Mouse (Mus musculus) gastrocnemius, adult 2 months (tissue): ENCODE measurements at regions not wholly inside any gene's neighbourhood (a gene's known extent, or its start where the extent isn't known, plus 50 kb on each side); places are given as distances from the start of the nearest gene placed in this dataset.

Experiments used
- DNase-seq: peaks from one replicate; pipeline ENCODE4 v3.0.0; 2022
- H3K27ac ChIP-seq: fragments of 200-600 bp; 2 replicates; pipeline ENCODE4 v1.8.1; 2022; ENCODE audit warnings: mild to moderate bottlenecking
- H3K4me3 ChIP-seq: fragments of 200-600 bp; 2 replicates; pipeline ENCODE4 v1.8.1; 2022; ENCODE audit warnings: mild to moderate bottlenecking, moderate library complexity
- CTCF ChIP-seq: fragments of 200-600 bp; IDR thresholded peaks from 2 replicates; pipeline ENCODE4 v1.8.1; 2022; ENCODE audit warnings: antibody characterized with exemption, mild to moderate bottlenecking, moderate library complexity
- intact Hi-C: fragments of 180-260 bp; cut with DNase I; formaldehyde crosslinking; loops from one replicate; pipeline ENCODE4 v1.15.1; 2025

DNA sequence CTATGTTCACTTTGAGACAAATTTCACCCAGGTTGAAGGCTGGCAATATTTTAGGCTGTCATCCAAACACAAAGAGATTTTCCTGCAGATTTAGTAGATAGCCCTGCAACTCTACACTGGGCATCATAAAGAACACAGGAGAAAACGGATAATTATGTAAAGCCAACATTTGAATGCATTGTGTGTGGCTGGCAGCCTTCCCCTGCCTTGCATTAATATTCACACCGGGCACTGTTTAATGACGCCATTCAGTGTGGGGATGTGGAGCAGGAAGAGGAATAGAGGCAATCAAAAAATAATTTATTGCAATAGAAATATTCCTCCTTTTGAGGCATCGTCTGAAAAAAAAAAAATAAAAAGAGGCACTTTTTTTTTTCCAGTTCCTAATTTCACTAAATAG is 105.7 kb downstream of the Samd5 start:
- H3K4me3 ChIP-seq: no peak overlapping the region
- no peak for TF ChIP-seq CTCF
- intact Hi-C loops: no loop called here
- DNase-seq: no peak
- no peak overlapping the region for H3K27ac ChIP-seq

DNA sequence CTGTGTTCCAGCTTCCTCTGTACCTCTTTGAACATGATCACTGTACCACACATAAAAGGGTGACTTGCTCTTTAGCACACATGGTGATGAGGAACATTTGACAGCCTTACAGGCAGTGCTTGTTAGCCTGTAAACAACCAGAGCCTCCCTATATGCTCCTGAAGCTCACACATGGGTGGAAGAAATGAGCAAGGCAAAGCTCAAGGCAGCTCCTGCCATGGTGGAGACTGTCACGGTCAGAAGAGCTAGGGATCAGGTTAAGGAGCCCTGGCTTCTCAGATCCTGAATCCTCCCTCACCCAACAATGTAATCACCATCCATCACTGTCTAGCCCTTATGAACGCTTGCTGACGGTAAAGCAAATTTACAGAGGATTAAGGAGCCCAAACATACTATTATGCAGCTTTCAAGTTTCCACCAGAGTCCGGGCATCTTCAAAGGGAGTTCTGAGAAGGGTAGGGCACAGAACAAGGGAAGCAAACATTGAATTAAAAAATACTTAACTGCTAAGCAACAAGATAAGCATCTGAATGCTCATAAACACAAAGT is 117.4 kb downstream of the Samd5 start:
- TF ChIP-seq CTCF: no peak
- no peak for DNase-seq
- intact Hi-C loops: no loop called here
- H3K27ac ChIP-seq: no peak overlapping the region
- no peak overlapping the region for H3K4me3 ChIP-seq

DNA sequence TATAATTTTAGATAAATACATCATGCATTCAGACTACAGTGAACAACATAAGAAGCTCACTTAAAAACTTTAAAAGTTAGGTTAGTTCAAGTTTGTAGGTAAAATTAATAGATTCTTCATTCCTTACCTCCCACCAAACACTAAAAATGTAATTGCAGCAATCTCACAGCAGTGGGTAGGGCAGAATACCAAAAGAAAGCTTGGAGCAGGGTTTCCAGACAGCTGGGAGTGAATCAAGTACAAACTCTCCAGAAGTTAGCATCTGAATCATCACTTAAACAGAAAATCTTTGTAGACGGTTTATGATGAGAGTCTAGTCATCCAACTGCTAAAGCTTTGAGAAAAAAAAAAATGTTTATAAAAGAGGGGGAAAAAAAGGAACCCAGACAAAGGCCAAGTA is 117.9 kb downstream of the Samd5 start:
- no peak for DNase-seq
- H3K27ac ChIP-seq: no peak overlapping the region
- no peak overlapping the region for H3K4me3 ChIP-seq
- TF ChIP-seq CTCF: no peak
- intact Hi-C loops: no loop called here

DNA sequence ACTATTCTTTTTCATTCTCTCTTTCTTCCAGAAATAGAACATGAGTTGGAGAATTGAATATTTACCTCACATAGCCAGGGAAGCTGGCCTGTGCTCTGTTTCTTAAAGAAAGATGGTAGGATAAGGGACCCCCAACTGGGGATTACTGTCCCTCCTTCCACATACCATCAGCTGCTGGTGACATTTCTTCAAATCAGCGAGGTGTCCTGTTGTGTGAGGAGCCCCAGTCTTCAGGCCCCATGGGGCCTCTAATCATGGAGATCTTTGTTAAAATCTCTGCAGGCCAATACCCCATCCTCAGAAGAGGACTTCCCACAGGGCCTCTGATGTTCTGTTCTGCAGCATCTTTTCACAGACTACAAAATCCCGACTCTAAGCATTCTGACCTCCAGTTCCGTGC is 121.1 kb downstream of the Samd5 start:
- intact Hi-C loops: no loop called here
- TF ChIP-seq CTCF: no peak
- no peak overlapping the region for H3K4me3 ChIP-seq
- DNase-seq: no peak
- no peak overlapping the region for H3K27ac ChIP-seq

DNA sequence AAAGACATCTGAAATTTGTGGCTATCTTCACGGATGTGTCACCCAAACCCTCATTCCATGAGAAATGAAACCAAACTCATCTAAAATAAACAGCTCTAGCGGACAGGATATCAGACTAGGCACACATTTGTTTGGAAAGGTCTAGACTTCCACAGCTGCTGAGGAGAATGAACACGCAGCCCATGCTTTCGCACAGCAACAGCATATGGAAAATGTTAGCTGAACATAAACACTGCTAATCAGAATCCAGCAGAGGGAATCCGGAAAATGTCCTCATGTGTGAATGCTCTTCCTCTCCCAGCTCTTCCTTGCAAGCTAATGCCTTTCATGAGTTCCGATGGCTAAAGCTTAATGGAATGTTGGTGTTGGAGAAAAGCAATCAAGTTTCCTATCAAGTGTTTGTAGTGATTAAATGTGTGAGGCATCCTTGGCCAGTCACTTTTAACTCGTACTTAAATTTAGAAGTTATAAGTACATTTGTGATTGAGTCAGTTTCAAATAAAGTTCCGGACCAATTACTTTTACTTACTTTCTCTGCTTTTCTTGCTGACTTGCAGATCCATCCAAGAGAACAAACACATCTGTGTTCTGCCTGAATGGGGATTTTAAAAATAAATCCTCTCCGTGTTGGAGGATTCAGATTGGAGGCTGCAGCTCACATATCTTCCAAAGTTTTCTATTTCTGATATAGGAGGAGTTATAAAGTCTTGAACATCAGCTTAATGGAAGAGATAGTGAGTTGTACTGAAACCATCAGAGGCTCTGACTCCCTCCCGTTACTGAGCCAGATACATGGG is 124.9 kb downstream of the Samd5 start:
- intact Hi-C loops: no loop called here
- Histone ChIP-seq H3K27ac (no peak overlapping the region), H3K4me3 (no peak overlapping the region)

DNA sequence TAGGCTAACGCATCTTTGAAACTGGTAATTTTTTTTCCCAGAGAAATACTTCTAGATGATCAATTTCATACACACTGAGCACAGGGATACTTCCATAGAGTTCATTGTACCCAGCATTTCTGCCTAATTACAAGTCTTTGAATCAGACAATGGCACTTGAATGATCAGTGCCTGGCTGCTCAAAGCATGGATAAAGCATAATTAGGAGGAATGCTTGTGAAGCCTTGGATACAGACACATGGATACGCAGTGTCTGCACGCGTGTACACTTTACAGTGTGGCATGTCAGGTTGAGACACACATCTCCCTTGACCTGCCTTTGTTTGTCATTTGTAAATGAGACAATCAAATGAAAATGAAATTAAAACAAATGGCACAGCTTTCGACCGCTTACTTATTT is 129.2 kb downstream of the Samd5 start:
- DNase-seq: no peak
- Histone ChIP-seq H3K27ac (no peak overlapping the region), H3K4me3 (no peak overlapping the region)
- intact Hi-C loops: no loop called here
- TF ChIP-seq CTCF: no peak

More for the DNA sequence above, 124.9 kb downstream of the Samd5 start:
- DNase-seq: no peak
- TF ChIP-seq CTCF: no peak

DNA sequence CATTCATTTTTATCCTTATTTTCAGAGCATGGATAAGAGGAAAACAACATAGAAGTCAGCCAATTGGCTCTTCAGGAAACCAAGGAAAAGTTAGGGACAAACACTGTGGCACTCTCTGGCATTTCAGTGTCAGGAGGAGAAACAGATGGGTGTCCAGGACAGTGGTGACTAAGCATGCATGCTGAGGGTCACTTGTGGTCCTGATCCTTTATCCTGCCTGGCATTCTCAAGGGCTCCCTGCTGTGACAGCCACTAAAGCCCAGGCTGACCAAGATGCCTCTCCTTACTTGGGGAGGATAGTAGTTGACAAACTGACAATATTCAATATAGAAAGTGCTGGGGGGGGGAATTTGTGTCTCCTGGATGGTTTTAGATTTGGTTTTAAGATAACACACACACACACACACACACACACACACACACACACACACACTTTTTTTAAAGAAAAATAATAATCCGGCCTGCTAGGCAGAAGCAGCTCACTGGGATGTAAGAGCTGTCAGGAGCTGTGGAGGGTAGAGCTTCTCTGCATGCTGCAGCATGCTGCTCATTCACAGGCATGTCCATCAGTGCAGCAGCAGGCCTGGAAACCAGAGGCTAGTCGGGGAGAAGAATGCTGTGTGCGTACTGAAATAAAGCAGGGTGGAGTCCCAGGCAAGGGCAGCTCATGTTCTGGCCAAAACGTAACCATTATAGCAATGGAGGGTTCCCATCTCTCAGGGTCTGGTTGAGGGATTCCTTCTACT is 130.8 kb downstream of the Samd5 start:
- intact Hi-C loops: no loop called here
- no peak for DNase-seq

DNA sequence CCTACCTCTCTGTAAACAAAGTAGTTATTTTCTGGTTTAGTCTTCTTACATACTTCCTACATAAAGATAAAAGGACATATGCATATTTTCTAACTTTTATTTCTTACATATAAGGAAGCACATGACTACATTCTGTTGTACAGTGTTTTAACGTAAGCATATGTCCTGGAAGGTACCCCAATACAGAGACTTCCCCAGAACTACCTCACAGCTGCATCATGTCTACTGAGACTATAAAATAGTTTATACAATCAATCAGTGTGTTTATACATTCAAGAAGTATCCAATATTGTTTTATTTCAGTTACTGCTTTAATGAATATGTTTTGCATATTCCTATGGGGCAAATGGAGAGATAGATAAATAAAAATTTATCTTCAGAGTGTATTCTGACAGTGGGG is 133.4 kb downstream of the Samd5 start:
- H3K27ac ChIP-seq: no peak overlapping the region
- TF ChIP-seq CTCF: no peak
- no peak overlapping the region for H3K4me3 ChIP-seq
- intact Hi-C loops: no loop called here
- no peak for DNase-seq

More for the DNA sequence above, 130.8 kb downstream of the Samd5 start:
- no peak for TF ChIP-seq CTCF
- Histone ChIP-seq H3K4me3 (no peak overlapping the region), H3K27ac (no peak overlapping the region)

DNA sequence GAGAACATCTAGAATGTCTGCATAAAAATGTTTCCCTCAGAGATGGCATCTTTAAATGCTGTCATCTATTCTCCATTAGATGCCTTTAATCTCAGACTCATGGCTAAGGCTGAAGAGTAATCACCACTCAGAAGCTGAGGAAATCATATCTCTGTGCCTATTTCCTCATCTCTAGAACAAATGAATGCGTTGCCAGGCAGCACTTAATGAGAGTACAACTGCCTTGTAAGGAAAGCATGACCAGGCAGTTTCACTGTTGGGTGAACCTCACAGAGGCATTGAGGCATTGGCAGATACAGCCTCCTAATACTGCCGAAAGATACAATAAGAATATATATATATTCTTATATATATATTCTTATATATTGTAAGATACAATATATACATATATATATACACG is 137.3 kb downstream of the Samd5 start:
- H3K4me3 ChIP-seq: no peak overlapping the region
- intact Hi-C loops: no loop called here
- DNase-seq: no peak
- TF ChIP-seq CTCF: no peak
- H3K27ac ChIP-seq: peak overlapping the region; percentile 24; the same call in 1 of the 2 replicates

DNA sequence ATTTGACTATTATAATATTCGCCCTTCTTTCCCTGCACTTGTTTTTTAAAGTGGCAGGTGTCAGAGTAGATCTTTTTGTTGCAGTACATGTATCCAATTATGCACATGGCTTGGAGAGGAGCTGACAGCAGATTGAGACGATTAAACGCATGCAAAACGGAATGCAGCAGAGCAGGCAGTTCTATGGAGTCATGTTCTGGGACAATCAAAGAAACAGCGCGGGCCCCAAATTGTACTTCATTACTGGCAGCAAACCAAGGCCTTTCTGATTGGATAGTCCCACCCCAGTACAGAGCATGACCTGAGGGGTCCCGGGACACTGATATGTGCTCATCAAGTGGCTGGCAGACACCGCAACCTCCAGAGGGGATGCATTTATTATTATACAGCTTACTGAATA is 140.5 kb downstream of the Samd5 start:
- DNase-seq: no peak
- TF ChIP-seq CTCF: no peak
- H3K27ac ChIP-seq: no peak overlapping the region
- intact Hi-C loops: no loop called here
- H3K4me3 ChIP-seq: no peak overlapping the region

DNA sequence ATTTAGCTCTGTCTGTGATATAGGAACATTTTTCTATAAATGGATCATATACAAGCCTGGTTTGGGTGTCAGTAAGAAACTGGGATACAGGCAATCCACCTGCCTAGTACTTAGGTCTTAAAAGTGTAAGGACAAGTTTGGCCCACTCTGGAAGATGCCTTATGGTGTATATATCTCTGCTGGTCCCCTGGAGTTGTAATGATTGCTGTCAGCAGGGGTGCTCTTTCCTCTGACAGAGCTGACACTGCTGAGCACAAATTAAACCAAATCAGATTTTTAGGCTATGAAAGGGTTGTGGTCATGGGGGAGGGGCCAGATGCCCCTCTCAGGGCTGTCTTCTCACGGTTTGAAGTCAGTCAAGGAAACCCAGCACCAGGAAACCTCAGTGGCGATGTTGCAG is 141.7 kb downstream of the Samd5 start:
- intact Hi-C loops: no loop called here
- no peak overlapping the region for H3K27ac ChIP-seq
- no peak overlapping the region for H3K4me3 ChIP-seq
- no peak for DNase-seq
- TF ChIP-seq CTCF: no peak

DNA sequence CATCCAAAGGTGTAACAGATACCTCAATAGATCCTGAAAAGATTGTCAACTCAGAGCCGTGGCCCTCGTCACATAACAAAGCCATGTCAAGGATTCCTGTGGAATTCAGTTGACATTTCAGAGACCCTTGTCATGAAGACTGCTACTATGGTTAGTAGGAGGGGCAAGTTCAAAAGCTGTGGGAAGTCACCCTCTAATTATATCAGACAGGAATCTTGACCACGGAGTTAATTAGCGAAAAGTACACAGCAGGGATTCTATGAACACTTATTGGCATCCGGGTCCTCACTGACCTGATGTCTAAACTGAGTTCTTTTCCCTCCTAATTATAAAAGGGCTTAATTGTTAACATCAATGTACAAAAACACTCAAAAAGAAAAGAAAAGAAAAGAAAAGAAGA is 143.1 kb downstream of the Samd5 start:
- Histone ChIP-seq H3K27ac (no peak overlapping the region), H3K4me3 (no peak overlapping the region)
- no peak for TF ChIP-seq CTCF
- no peak for DNase-seq
- intact Hi-C loops: no loop called here

DNA sequence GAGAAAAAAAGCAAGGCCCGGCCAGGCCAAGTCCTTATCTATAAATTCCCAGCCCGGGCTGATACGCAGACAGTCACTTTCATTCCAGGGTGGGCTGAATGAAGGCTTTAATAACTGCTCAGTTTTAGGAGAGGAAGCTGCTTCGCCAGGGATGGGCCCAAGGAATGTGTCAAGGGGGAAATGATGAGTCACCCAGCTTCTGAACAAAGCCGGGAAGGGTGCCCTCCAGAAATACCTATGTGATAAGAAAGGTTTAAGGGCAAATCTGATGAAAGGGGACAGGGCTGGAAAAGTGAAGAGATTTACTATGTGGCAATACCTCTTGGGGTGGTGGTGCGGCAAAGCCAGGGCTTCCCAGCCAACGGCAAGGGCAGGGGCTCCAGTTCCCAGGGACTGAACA is 145.6 kb downstream of the Samd5 start:
- Histone ChIP-seq H3K4me3 (no peak overlapping the region), H3K27ac (peak overlapping the region; percentile 71)
- intact Hi-C loops: no loop called here
- TF ChIP-seq CTCF: no peak
- DNase-seq: peak; percentile 18

DNA sequence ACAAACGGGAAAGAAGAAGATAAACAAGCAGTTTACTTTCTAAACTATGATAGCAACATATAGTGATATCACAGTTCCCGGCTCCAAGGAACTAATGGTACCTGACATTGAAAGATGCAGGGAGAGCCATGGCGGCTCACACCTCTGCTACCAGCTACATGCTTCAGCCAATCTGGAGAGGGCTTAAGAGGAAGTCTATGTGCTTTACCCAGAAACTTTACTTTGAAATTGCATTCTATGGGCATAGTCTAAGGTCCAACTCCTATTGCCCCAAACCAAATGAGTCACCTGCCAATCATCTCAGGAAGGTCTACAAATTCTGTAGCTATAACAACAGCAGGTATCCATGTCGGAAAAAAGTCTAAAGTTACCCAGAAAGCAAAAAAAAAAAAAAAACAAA is 146.9 kb downstream of the Samd5 start:
- intact Hi-C loops: no loop called here
- no peak for TF ChIP-seq CTCF
- Histone ChIP-seq H3K27ac (no peak overlapping the region), H3K4me3 (no peak overlapping the region)
- no peak for DNase-seq
